In the genomic region with DNA sequence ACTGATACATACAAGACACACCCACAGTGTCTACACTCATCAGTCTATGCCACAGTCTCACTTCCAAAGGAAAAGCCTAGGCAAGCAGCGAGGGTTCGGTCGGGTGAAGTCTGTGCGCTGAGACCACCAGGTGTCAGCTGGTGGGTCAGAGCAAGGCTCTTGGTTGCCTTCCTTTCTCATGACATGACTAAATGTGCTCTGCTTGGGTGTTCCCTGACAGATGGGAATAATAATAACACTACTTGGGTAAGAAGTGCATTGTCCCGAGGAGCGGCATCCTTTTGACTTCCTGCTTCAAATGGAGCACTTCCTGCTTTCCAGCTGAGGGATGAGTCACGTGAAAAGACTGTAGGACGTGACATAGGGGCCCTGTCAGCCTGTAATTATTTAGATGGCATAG, we compare ENCODE assay signal across 12 mouse cellular contexts.
A peak's percentile ranks its signal among the peaks of the same experiment; 100 is the strongest.
DNase-seq lines count a peak whose midpoint lies in the region; ATAC-seq lines count a peak whose summit lies in the region.
"Had no signal": no experiment of that assay in that cellular context is flagged by ENCODE, and none has a peak within 500 bp of the region (broad histone marks: within the 10 kb centered on the region; RNA-seq: fewer than 3 reads in every experiment).

No protein-coding gene starts in this region.

- intact Hi-C loops in heart, postnatal 25 days (cut with DNase I) = loop anchor here (2.0 kb wide), 1 partner anchor 13 kb away; no protein-coding TSS in a partner anchor

- WGBS in kidney, embryonic 15.5 days = 60% methylated on average over 8 of the region's 8 CpGs

- no peak overlapping the region for H3K4me2 ChIP-seq in kidney, embryonic 15.5 days
- H3K4me2 ChIP-seq: hindbrain, embryonic 12.5 days; liver, embryonic 11.5 days had no signal

- H3K36me3 ChIP-seq in kidney, embryonic 15.5 days = no peaks in the 10 kb centered on the region
- H3K36me3 ChIP-seq: embryonic facial prominence, embryonic 10.5 days; hindbrain, embryonic 12.5 days had no signal

- ATAC-seq in kidney, embryonic 15.5 days (replicated peaks; ENCODE audit: low FRiP score) = no peak
- ATAC-seq in inflammation-experienced regulatory T-cells, adult 6 months = no peak
- no peak for ATAC-seq in megakaryocyte progenitor cell, adult 5-6 weeks (replicated peaks; ENCODE audit: poor library complexity)

- H3K4me1 ChIP-seq in brown adipose tissue, adult 24 weeks (ENCODE audit: control insufficient read depth, insufficient read depth, insufficient read length, low read length) = peaks cover 8% of the 10 kb centered on the region
- peaks cover 12% of the 10 kb centered on the region; the same call in 1 of the 2 replicates for H3K4me1 ChIP-seq in kidney, embryonic 15.5 days

- H3K9me3 ChIP-seq in kidney, embryonic 15.5 days (replicated peaks) = no peaks in the 10 kb centered on the region
- H3K9me3 ChIP-seq: embryonic facial prominence, embryonic 10.5 days; hindbrain, embryonic 12.5 days had no signal

- H3K27me3 ChIP-seq in kidney, embryonic 15.5 days = no peaks in the 10 kb centered on the region
- H3K27me3 ChIP-seq: hindbrain, embryonic 12.5 days had no signal

- peak overlapping the region; percentile 92 for H3K27ac ChIP-seq in brown adipose tissue, adult 24 weeks (replicated peaks; ENCODE audit: low read depth, low read length)
- peak overlapping the region; percentile 38; the same call in 1 of the 2 replicates for H3K27ac ChIP-seq in kidney, embryonic 15.5 days
- H3K27ac ChIP-seq: embryonic facial prominence, embryonic 10.5 days; hindbrain, embryonic 12.5 days had no signal

- H3K9ac ChIP-seq in kidney, embryonic 15.5 days = no peak overlapping the region
- H3K9ac ChIP-seq: hindbrain, embryonic 12.5 days had no signal

- H3K4me3 ChIP-seq in brown adipose tissue, adult 24 weeks (ENCODE audit: insufficient read depth, low read depth, low read length) = peak overlapping the region; percentile 32
- no peak overlapping the region for H3K4me3 ChIP-seq in kidney, embryonic 15.5 days (replicated peaks)
- H3K4me3 ChIP-seq: embryonic facial prominence, embryonic 10.5 days; hindbrain, embryonic 12.5 days had no signal

- peak; percentile 66 for DNase-seq in heart, adult 8-10 months (ENCODE audit: low spot score)
- no peak for DNase-seq in heart, postnatal 25 days (ENCODE audit: low spot score)
- peak; percentile 39 for DNase-seq in lung, postnatal 14 days
- no peak for DNase-seq in thymus, postnatal 36 days
- DNase-seq: gastrocnemius, postnatal 14 days had no signal

Comparison
In these comparisons a context has a peak if more than half of its experiments do, and no peak if none do; other contexts are left out.
1. DNase-seq: peak in heart, adult 8-10 months (single experiment) and lung, postnatal 14 days (single experiment); none in heart, postnatal 25 days (single experiment) and thymus, postnatal 36 days (0 of 2).